Mouse (Mus musculus) monocyte, adult 2 months (primary cell): Measurements from ENCODE around the gene Gm20388.

Experiments used
- DNase-seq, 2 experiments: peaks; one replicate each; pipeline ENCODE4 v3.0.0; 2022; ENCODE audit warnings: low spot score in 2 of 2, low read depth in 1 of 2

The Gm20388 gene

DNA sequence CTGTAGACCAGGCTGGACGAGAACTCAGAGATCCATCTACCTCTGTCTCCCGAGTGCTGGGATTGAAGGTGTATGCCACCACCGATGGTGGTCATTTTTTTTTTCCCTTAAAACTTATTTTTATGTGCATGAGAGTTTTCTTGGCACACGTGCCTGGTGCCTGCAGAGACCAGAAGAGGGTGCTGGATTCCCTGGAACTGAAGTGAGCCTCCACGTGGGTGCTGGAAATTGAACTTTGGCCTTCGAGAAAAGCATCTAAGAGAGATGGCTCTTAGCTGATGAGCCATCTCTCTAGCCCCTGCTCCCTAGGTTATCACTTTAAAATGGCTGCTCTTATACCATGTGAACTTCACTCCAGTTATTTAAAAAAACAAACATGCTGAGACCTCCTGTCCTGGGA, 163.9 kb downstream of the Gm20388 start:
- DNase-seq, result no peak

- DNase-seq, result no peak
Measured at GRCm38 (mm10) chr8:120075347-120075746, 164.7 kb downstream of the Gm20388 start.

DNA sequence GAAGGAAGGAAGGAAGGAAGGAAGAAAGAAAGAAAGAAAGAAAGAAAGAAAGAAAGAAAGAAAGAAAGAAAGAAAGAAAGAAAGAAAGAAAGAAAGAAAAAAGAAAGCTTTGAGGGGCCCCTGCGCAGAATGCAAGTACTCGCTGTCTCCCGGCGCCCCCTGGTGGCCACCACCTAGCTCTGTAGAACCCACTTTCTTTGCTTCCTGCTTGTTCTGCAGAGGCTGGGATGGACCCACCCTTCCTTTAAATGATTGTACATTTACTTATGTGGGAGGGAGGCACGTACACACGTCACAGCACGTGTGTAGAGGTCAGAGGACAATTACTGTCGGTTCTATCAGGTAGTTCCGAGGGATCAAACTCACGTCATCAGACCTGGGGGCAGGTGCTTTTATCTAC, 167.4 kb downstream of the Gm20388 start:
- peak in 1 of 2 experiments; percentile 52 for DNase-seq

DNA sequence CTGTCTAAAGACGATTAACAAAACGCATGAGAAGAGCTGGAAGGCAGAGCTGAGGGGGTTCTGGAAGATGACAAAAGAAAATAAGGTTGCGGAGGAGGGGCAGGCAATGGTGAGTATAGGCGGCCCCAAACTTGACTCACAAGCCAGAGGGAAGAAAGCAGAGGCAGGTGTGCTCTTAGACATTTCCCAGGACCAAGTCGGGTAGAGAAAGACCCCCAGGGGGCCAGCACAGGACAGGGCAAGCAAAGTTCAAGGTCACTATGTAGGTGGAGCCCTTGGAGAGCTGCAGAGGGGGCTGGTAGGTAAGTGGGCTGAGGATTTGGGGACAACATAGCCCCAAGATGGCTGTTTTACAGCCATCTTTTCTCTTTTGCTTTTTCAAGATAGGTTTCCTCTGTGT, 168.7 kb downstream of the Gm20388 start:
- DNase-seq, result no peak

DNA sequence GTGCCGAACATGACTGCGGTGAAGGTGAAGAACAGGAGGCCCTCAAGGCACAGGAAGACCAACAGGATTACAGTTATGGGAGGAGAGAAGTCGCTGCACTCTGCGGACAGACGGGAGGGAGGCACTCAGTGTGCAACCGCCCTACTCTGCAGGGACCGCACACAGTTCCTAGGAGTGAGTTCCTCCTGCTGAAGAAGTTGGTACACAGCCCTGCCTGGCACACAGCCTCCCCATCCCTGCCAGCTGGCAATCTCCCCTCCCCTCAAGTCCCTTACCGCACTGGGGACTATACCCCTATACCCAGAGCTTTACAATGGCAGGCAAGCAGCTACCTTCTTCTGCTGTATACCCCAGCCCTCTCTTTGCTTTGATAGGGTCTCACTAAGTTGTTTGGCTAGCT, 172.6 kb downstream of the Gm20388 start:
- no peak for DNase-seq

DNA sequence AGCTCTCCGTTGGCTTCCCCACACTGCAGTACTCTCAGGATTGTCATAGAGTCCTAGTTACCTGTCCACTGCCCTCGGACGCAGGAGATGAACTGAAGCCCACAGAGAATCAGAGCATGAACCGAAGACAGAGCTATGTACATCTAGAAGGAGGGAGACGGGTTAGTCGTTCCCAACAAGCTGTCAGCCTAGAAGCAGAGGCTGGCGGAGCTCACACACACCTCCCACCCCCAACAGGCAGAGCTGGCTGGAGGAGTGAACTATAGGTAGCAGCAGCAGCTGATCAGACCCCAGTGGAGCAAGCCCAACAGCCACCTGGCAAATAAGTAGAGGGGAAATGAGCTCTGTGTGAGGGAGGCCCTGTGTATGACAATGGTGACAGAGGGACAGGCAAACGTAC, 174.1 kb downstream of the Gm20388 start:
- DNase-seq, result no peak

DNA sequence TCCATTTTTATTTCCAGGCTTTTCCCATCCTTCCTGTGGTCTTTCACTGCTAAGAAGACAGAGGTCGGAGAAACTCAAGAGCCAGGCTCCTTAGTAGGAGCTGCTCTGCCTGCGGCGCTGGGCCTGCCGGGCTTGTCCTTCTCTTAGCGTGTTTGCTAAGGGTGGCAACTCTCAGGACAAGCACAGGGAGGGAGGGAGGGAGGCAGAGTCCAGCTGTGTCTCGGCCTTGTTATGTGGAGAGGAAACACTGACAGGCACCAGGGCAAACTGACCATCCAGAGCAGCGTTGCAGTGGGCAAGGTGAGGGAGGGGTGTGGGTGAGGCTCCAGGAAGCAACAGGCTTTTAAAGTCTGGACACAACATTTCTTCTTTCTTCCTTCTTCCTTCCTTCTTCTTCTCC, 178.9 kb downstream of the Gm20388 start:
- no peak for DNase-seq

GRCm38 (mm10) chr8:120091032-120091431, 180.4 kb downstream of the Gm20388 start:
- no peak for DNase-seq

DNA sequence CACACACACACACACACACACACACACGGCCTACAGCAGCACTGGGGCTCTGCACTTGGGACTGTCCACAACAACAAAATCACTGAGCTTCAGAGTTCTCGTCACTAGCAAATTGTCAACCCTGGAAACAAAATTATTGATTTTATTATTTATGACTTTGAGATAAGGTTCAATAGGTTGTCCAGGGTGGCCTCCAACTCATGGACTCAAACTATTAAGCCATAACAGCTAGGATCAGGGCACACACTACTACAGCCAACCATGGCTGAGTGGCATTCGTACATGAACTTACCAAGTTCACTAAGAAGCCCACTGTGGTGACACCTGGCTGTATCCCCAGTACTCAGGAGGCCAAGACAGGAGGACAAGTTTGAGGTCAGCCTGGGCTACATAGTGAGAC, 182.5 kb downstream of the Gm20388 start:
- DNase-seq, result no peak

- DNase-seq, result no peak
Measured at GRCm38 (mm10) chr8:120094801-120095200, 184.2 kb downstream of the Gm20388 start.

GRCm38 (mm10) chr8:120096486-120096885, 185.8 kb downstream of the Gm20388 start:
- no peak for DNase-seq

- DNase-seq, result no peak
Measured at GRCm38 (mm10) chr8:120100388-120101067, 189.9 kb downstream of the Gm20388 start.

- peak in 1 of 2 experiments; percentile 71 for DNase-seq
Measured at GRCm38 (mm10) chr8:120101068-120101972, 190.7 kb downstream of the Gm20388 start, which contains the start of gene Zdhhc7. Gene Zdhhc7 (minus strand): TSS chr8:120101482.

GRCm38 (mm10) chr8:120103916-120104315, 193.3 kb downstream of the Gm20388 start:
- no peak for DNase-seq

- DNase-seq, result no peak
Measured at GRCm38 (mm10) chr8:120104721-120105272, 194.2 kb downstream of the Gm20388 start.

DNA sequence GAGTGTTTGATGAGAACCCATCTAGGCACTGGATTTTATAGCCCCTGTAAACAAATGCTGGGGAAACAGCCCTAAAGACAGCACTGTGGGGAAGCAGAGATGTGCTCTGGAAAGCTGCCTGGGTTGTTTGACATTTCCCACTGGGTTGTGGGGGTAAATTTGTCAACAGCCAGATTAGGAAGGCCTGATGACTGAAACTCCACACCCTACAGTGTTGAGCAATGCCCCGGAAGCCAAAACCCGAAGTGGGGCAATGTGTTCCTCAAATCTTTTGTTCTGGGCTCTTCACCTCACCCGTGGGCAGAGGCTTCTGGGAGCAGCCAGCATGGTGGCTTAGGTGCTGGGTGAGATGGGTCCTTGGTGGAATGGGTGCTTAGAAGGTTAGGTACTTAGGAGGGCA, 198.5 kb downstream of the Gm20388 start:
- DNase-seq, result peak; percentile 80 to 87

DNA sequence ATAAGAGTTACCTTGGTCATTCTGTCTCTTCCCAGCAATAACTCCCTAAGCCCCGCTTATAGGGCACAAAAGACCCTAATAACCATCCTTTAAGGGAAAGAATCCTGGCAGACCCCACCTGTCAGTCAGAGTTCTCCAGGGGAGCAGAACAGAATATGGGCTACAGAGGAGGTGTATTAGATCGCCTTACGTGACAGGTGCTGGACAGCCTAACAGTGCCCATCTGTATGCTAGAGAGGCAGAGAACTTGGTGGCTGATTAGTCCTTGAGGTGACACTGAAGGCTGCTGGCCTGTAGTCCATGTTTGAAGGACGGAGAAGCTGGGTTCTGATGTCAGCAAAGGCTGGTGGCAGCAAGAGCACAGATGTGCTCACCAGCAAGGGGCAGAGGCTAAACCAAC, 200.3 kb downstream of the Gm20388 start:
- DNase-seq, result no peak

DNA sequence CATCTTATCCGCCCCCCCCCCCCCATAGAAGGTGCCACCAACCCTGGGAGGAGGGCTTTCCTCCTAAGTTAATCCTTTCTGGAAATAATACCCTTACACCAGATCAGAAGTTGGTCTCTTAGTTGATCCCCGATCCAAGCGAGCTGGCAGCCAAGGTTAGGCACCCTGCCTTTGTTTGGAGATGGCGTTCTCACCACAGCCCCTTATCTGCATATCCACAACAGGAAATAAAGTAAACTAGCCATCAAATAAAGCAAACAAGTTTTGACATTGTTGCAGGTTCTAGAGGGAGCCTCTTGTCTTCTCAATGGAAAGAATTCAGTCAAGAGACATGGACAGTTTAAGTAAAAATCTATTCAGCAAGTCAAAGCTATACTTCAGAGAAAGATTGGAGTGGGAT, 200.7 kb downstream of the Gm20388 start:
- DNase-seq, result no peak

- DNase-seq, result peak in 1 of 2 experiments; percentile 65
Measured at GRCm38 (mm10) chr8:120112535-120112934, 201.9 kb downstream of the Gm20388 start.

DNA sequence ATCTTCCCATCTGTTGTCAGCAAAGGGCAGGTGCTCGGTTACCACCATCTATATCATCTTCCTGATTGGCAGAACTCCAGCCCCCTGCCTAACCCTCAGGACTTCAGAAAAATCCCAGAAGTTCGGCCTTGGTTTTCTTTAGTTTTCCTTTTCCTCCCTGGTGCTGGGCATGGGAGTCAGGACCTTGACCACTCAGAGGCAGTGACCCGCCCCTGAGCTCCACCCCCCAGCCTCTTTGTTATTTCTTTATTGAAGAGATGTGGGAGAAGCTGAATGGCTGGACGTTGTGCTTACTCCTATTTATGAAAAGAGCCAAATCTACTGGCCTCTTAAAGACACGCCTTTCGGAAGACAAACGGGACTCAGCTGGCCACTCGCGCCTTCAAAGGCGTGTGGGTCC, 202.7 kb downstream of the Gm20388 start:
- DNase-seq, result no peak

- DNase-seq, result peak; percentile 98 to 100
Measured at GRCm38 (mm10) chr8:120113758-120114255, 203.2 kb downstream of the Gm20388 start, which contains the start of gene 6430548M08Rik. Gene 6430548M08Rik (plus strand): TSS chr8:120114152.
